Mouse (Mus musculus) erythroblast, embryonic 14.5 days (primary cell): ENCODE measurements around the gene Rccd1. TPM values are rescaled to one million over a fixed set of nuclear protein-coding genes. Genes with fewer than 3 reads are reported as not detected.

ENCODE experiments used
- H3K27me3 ChIP-seq: 2 replicates; pipeline ENCODE4 v1.6.1; 2012; ENCODE audit warnings: inconsistent platforms; ENCODE audit not compliant: control insufficient read depth
- H3K36me3 ChIP-seq: 2 replicates; pipeline ENCODE4 v1.6.1; 2012; ENCODE audit warnings: mild to moderate bottlenecking, inconsistent platforms; ENCODE audit not compliant: control insufficient read depth
- H3K4me1 ChIP-seq: 2 replicates; pipeline ENCODE4 v1.6.1; 2012; ENCODE audit warnings: inconsistent platforms; ENCODE audit not compliant: control insufficient read depth
- H3K4me3 ChIP-seq: replicated peaks from 2 replicates; pipeline ENCODE3; 2012; ENCODE audit warnings: moderate library complexity, mild to moderate bottlenecking, inconsistent platforms
- H3K9me3 ChIP-seq: 2 replicates; pipeline ENCODE4 v1.6.1; 2012; ENCODE audit warnings: low read length, inconsistent platforms, mixed read lengths; ENCODE audit not compliant: control insufficient read depth
- GATA1 ChIP-seq: IDR thresholded peaks from 2 replicates; pipeline ENCODE4 v1.6.1; 2012; ENCODE audit warnings: low read length, inconsistent platforms, mixed read lengths
- TAL1 ChIP-seq: IDR thresholded peaks from 3 replicates; pipeline ENCODE4 v1.6.1; 2012; ENCODE audit warnings: low read length, inconsistent platforms, mixed read lengths
- polyA plus RNA-seq: library from polyadenylated mRNA; stranded (reverse); fragments of >175 nt; gene quantifications from 2 replicates; pipeline ENCODE4 v1.2.3, GENCODE M21; 2012

The Rccd1 gene
- polyA plus RNA-seq, 1 experiment, result 0.34 TPM

DNA sequence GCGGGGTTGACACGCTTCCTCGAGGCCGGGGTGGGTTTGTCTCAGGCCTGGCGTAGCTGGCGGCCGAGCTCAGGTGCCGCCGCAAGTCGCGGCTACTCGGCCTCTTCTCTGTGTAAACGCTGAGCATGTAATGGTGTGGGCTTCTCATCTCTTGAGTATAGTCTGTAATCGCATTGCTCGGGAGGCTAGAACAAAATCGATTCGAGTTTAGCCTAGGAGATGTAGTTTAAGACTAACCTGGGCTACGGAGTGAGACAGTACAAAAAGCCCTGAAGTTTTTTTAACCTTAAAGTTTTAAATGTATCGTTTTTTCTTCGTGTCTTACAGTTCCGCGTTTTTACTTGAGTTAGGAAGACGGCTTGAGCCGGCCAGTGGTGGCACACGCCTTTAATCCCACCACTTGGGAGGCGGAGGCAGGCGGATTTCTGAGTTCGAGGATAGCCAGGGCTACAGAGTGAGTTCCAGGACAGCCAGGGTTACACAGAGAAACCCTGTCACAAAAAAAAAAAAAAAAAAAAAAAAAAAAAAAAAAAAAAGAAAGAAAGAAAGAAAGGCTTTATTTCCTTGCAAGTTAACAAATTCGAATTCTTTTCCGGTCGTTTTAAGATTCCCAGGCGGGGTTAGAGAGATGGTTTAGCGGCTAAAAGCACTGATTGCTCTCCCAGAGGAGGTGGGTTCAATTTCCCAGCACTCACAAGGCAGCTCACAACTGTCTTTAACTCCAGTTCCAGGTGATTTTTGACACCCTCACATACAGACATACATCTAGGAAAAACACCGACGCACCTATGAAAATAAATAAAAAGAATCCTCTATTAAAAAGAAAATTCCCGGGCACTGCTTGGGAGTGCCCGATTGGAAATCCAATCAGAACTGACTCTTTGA lies 29.2 kb downstream of the Rccd1 start:
- Histone ChIP-seq H3K9me3 (no peaks in the 10 kb centered on the region), H3K27me3 (no peaks in the 10 kb centered on the region), H3K36me3 (peaks cover 67% of the 10 kb centered on the region), H3K4me1 (peaks cover 62% of the 10 kb centered on the region), H3K4me3 (peak overlapping the region; percentile 100)
- TF ChIP-seq GATA1, result no peak

DNA sequence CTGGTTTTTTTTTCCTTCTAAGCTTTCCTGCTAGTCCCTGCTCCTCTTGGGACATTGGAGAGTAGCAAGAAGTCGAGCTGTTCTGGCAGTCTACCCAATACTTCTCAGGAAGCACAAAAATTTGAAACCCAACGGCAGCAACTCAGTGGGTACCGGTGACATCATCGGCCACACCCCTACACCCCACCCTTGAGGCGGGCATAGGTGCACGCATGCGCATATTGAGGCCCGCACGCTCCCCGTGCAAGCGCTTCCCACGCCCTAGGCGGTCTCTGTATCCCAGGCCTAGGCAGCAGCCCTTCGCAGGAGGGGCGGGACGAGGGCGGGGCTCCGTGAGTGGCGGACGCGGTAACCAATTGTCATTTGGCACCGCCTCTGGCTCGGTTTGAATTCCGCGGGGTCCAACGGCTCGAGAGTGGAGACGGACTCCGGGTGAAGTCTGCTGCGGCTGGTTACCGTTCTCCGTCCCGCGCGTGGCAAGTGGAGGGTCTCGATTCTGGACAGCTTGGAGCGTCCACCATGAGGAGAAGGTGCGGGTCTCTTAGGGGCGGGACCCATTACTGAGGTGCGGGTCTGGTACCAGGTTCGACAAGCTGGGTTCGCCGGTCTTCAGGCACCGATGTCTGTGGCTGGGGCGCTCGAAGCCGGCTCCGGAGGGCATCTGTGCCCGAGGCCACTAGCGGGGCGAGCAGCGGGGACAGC lies 30.0 kb downstream of the Rccd1 start, which contains the start of gene Prc1:
TSS of gene Prc1 (plus strand) at position 389 of the 702 bp plus-strand sequence.
- peaks cover 65% of the 10 kb centered on the region for H3K36me3 ChIP-seq
- H3K27me3 ChIP-seq, result no peaks in the 10 kb centered on the region
- peak within 1 kb of the TSS; percentile 100 for H3K4me3 ChIP-seq
- H3K4me1 ChIP-seq, result peaks cover 54% of the 10 kb centered on the region
- no peaks in the 10 kb centered on the region for H3K9me3 ChIP-seq
- TF ChIP-seq TAL1 (no peak), GATA1 (no peak)

DNA sequence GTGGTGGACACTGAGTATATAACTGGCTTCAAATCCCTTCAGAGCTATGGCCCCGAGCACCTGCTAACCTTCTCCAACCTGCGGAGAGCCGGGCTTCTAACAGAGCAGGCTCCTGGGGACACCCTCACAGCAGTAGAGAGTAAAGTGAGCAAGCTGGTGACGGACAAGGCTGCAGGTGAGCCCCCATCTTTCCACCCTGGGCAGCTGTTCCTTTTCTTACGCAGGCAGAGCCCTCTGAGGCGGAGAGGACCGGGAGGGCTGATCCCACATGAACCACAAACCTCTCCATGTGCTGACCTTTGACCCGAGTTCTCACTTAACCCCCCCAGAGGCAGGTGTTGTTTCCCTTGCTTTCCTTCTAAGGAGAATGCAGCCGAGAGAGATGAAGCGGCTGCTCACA lies 36.5 kb downstream of the Rccd1 start:
- Histone ChIP-seq H3K36me3 (peaks cover 80% of the 10 kb centered on the region), H3K4me1 (peaks cover 33% of the 10 kb centered on the region), H3K27me3 (no peaks in the 10 kb centered on the region), H3K4me3 (no peak overlapping the region), H3K9me3 (no peaks in the 10 kb centered on the region)
- TF ChIP-seq GATA1 (no peak), TAL1 (no peak)

DNA sequence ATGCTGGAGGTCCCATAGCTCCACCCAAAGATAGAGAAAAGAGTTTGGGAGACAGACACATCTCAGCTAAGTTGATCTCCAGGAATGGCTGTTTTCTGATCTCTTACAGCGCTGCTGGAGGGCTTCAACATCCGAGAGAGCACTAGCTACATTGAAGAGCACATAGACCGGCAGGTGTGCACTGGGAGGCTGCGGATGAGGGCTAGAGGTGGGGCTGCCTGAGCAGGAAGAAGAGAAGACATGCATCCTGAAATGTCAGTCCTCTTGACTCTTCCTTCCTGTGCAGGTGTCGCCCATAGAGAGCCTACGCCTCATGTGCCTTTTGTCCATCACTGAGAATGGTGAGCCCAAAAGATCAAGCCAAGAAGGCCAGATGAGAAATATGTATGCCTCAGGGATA lies 38.5 kb downstream of the Rccd1 start:
- TF ChIP-seq TAL1, result no peak
- Histone ChIP-seq H3K4me1 (peaks cover 22% of the 10 kb centered on the region), H3K36me3 (peaks cover 79% of the 10 kb centered on the region), H3K27me3 (no peaks in the 10 kb centered on the region), H3K4me3 (no peak overlapping the region), H3K9me3 (no peaks in the 10 kb centered on the region)

DNA sequence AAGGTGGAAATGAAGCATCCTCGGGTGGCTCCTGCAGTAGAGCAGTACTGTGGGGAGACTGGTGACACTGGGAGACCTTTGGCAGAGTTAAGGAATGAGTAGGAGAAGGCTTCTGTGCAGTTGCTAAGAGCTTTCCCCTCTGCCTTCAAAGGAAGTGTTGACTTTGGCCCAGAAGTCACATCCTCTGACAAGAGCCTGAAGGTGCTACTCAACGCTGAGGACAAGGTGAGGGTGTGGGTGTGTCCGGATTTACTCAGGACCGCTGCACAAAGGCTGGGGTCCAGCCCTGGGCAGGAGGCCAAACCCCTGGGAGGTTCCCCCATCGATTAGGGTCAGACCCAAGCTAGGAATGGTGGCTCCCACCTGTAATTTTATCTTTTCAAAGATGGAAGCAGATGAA lies 39.9 kb downstream of the Rccd1 start:
- Histone ChIP-seq H3K4me3 (no peak overlapping the region), H3K9me3 (no peaks in the 10 kb centered on the region), H3K4me1 (peaks cover 24% of the 10 kb centered on the region), H3K27me3 (no peaks in the 10 kb centered on the region), H3K36me3 (peaks cover 78% of the 10 kb centered on the region)
- TF ChIP-seq GATA1, result no peak

DNA sequence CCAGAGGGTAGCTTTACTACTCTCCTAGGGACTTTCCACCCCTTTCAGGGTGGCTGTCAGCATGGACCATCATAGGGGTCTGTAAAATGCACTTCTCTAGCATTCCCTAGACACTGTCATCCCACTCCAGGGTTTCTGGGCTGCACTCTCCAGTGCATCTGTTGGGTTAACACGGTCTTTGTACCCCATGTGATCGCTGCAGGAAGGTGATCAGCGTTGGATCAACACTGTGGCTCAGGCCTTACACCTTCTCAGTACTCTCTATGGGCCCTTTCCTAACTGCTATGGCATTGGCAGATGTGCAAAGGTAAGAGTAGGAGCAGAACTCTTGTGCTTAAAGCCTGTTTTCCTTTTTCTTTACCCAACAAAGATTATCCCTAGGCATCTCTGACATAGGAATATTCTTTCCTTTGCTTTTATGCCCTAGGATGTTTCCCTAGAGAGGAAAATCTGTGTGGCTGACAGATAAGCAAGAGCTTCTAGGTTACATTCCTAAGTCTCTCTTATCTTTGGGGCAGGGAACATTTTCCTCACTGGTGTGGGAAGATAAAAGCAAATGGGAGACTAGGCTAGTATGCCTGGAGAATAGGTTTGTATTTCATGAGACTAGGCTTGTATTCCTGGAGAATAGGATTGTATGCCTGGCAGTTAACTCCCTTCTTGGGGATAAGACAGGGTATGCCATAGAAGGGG lies 40.9 kb downstream of the Rccd1 start:
- TF ChIP-seq GATA1 (peak; percentile 50), TAL1 (peak; percentile 43; the same call in 2 of the 3 replicates)
- H3K36me3 ChIP-seq, result peaks cover 86% of the 10 kb centered on the region

DNA sequence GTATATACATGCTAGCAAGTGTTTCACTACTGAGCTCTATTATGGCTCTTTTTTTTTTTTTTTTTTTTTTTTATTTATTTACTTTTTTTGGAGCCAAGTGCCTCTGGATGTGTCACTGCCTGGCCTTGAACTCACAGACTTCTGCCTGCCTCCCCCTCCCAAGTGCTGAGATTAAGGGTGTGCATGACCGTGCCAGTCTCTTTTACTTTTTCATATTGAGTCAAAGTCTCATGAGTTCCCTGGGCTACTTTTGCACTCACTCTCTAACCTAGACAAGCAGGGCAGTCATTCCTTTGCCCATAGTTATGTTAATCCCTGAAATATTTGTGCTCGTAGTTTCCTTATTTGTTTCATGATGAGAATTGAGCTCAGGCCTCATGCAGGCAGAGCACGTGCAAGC lies 42.6 kb downstream of the Rccd1 start:
- H3K9me3 ChIP-seq, result no peaks in the 10 kb centered on the region
- no peak overlapping the region for H3K4me3 ChIP-seq
- peaks cover 85% of the 10 kb centered on the region for H3K36me3 ChIP-seq
- H3K4me1 ChIP-seq, result peaks cover 25% of the 10 kb centered on the region
- TF ChIP-seq TAL1 (no peak), GATA1 (no peak)
- no peaks in the 10 kb centered on the region for H3K27me3 ChIP-seq

More for the DNA sequence above, 40.9 kb downstream of the Rccd1 start:
- Histone ChIP-seq H3K4me1 (peaks cover 27% of the 10 kb centered on the region), H3K9me3 (no peaks in the 10 kb centered on the region), H3K27me3 (no peaks in the 10 kb centered on the region), H3K4me3 (no peak overlapping the region)

DNA sequence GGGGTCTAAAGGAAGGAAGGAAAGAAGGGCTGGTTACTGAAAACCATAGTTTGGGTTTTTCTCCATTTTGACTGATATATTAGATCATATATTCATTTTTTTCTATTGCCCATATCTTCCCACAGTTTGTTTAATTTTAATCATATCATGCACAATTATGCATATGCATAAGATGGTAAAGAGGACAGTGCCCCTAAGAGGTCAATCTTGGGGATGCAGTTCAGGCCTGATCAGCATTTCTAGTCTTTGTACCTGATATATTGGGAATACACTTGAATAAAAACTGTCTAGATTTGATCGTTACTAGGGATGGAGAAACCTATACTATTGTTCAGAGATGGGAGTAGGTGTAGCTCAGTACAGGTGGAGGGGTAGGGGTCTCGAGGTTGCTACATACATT lies 43.3 kb downstream of the Rccd1 start:
- TF ChIP-seq GATA1 (no peak), TAL1 (no peak)
- Histone ChIP-seq H3K27me3 (no peaks in the 10 kb centered on the region), H3K4me3 (no peak overlapping the region), H3K4me1 (peaks cover 27% of the 10 kb centered on the region), H3K9me3 (no peaks in the 10 kb centered on the region), H3K36me3 (peaks cover 87% of the 10 kb centered on the region)

DNA sequence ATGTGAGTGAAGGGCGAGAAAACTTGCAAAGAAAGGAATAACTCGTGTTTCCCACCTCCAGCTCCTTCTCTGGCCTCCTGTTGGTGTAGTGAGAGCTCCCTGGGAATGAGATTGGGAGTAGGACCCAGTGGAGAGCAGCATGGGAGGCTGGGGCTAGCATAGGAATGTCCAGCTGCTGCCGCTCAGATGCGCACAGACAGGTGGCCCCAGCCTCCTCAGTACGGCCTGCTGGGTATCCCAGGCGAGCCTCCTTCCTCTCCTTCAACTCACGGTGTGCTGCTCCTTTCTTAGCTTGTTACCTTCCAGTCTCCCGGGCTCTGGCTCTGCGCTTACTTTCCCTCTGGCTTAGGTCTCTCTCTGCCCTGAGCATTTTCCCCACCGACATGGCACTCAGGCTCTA lies 44.2 kb downstream of the Rccd1 start:
- H3K4me3 ChIP-seq, result no peak overlapping the region
- H3K4me1 ChIP-seq, result peaks cover 27% of the 10 kb centered on the region
- peaks cover 84% of the 10 kb centered on the region for H3K36me3 ChIP-seq
- H3K27me3 ChIP-seq, result no peaks in the 10 kb centered on the region
- no peaks in the 10 kb centered on the region; the same call in 1 of the 2 replicates for H3K9me3 ChIP-seq
- TF ChIP-seq TAL1, result no peak
- no peak for TF ChIP-seq GATA1
